Mouse (Mus musculus) cerebellum, postnatal 4 days (tissue): ENCODE data around the gene Hoxb7.

Experiments used
- DNase-seq, 2 experiments: peaks; one replicate each; pipeline ENCODE4 v3.0.0; 2022; ENCODE audit warnings: low spot score in 2 of 2, mixed read lengths in 1 of 2

Hoxb7 gene

GRCm38 (mm10) chr11:96285771-96286738 lies at the start of gene Hoxb7:
Hoxb7 (plus strand) TSS chr11:96286623.
- DNase-seq: no peak

DNA sequence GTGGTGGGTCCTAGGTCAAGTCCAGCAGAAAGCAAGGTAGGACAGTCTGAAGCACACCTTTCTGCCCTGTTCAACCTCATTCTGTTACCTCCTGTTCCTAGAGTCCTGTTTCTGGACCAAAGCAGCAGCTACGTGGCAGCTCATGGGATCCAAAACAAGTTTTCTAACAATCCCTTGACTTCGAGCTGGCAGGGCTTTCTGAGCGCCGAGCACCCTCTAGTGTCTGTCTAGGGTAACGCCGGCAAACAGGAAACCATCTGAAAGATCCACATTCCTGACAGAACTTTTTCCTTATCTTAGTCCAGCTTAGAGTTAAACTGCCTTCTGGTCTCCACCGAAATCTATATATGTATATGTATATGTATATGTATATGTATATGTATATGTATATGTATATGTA lies 46.2 kb upstream of the Hoxb7 start:
- DNase-seq: peak in 1 of 2 experiments; percentile 51

DNA sequence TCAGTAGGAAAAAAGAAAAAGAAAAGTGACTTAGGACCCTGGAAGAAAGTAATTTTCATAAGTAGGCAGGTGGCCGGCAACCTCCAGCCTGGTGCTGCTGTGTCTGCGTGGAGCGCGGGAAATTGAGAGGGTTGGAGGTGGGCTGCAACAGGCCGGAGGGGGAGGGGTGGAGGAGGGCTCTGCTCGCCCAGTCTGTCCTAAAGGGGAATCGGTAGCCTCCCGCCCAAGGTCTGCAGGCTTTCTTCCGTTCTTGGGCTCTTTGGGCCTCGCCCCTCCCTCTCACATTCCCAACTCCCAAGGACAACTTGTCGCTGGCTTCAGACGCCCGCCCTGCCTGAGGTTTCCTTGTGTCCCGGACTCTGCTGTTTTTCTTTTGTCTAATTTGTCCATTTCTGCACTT lies 35.5 kb upstream of the Hoxb7 start:
- DNase-seq: no peak

GRCm38 (mm10) chr11:96251480-96252031 lies 34.9 kb upstream of the Hoxb7 start:
- DNase-seq: no peak

DNA sequence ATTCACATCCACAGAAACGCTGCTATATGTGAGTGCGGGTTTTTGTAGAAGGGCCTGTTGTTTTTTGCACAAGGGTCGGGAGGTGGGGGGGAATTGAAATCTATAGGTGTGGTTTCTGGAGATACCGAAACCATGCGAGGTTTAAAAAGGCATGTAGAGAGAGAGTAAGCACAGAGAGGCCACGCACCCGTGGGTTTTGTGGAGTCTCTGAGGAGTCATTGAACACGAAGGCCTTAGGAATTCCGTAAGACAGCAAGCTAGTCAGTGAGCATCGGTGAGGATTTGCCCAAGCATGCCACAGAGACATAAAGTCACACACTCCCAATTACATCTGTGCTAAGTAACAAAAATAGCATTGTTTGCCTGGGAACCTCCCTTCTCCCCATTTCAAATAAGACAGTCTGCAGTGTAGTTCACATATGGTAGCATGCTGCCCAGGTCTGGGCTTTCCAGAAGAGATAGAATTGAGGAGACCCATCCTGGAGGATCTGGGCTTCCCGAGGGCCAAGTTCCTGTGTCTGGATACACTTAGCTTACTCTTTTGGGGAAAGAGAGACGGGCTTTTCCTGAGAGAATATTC lies 33.8 kb upstream of the Hoxb7 start:
- DNase-seq: no peak

- no peak for DNase-seq
Measured at GRCm38 (mm10) chr11:96254221-96254620, 32.2 kb upstream of the Hoxb7 start.

GRCm38 (mm10) chr11:96255111-96255995 lies 31.1 kb upstream of the Hoxb7 start:
- no peak for DNase-seq

- DNase-seq: no peak
Measured at GRCm38 (mm10) chr11:96255996-96256445, 30.4 kb upstream of the Hoxb7 start.

- DNase-seq: no peak
Measured at GRCm38 (mm10) chr11:96257141-96257540, 29.3 kb upstream of the Hoxb7 start.

DNA sequence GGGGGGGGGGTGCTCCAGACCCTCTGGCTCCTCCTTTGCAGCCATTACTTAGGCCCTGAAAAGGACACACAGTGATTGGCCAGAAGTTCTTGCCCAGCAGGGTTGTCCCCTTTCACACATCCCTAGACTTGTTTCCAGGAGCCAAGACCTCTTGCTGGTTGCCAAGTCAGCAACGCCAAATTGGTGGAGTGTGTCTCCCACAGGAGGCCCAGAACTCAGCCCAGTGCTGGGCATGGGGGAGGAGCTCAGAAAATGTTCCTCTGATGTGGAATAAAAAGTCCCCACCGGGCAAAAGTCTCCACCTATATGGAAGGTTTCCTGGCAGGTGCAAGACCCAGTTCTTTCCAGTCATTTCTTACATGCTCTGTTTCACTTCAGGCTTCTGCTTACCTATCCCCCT lies 27.4 kb upstream of the Hoxb7 start:
- no peak for DNase-seq

GRCm38 (mm10) chr11:96259511-96259910 lies 26.9 kb upstream of the Hoxb7 start:
- no peak for DNase-seq

GRCm38 (mm10) chr11:96260310-96260970 lies 26.0 kb upstream of the Hoxb7 start:
- no peak for DNase-seq

- DNase-seq: peak; percentile 52 to 72
Measured at GRCm38 (mm10) chr11:96261323-96261890, 25.0 kb upstream of the Hoxb7 start.

DNA sequence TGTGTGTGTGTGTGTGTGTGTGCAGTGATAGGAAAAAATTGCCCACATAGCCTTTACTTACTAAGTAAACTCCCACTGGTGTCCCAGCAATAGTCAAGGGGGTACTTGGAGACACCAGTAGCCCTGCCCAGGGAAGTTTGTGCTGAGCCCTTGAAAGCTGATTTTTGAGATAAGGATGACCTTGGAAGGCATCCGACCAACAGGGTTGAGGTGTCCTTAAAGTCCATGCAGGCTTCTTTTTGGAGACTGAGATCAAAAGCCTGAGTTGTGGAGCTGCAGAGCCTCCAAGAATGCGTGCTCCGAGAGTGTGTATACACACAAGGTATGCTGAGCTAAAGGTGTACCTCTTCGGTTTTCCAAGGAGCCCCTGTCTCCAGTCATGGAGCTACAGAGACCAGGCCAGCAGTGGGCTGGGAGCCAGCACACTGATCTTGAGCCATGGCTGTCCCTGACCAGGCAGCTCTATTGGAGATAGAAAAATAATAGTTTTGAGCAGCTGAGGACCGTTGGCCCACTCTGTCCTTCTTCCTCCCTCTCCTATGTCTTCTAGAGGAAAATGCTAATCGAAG lies 24.1 kb upstream of the Hoxb7 start:
- no peak for DNase-seq

DNA sequence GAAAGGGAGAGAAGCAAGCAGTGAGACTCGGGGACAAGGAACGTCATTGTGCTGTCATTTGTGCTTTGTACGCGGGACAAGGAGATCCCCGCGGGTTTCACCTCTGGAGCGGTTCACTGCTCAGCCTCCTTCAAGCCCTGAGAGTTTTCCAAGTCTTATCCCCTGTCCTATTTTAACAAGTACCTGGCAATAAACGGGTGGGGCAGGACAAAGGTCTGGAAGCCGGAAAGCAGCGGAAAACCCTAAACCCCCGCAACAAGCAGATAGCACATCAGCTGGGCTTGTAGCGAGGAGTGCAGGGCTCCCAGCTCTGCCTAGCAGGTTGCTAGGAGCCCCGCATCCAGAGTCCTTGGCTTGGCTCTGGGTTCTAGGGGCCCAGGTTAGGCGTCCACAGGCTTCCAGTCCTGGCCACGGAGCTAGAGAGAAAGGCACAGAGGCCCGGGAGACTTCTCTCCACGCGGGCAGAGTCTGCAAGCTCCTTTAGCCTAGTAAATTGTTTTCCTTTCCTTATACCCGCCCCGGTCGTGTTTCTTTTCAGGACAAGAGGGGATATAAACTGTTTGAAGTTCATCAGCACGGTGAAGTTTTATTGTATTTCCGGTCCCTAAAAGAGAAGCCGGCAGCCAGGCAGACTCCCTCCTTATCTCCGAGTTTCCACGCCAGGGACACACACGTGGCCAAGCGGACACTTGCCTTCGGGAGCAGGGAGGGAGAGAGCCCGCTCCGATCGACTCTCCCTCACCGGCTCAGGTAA lies 22.6 kb upstream of the Hoxb7 start:
- DNase-seq: no peak

GRCm38 (mm10) chr11:96264390-96265020 lies 21.9 kb upstream of the Hoxb7 start:
- DNase-seq: no peak

- no peak for DNase-seq
Measured at GRCm38 (mm10) chr11:96265954-96266353, 20.5 kb upstream of the Hoxb7 start.

- DNase-seq: no peak
Measured at GRCm38 (mm10) chr11:96267021-96267920, 19.2 kb upstream of the Hoxb7 start.
